Mouse (Mus musculus) sigmoid colon, adult 10 weeks (tissue): ENCODE data around the gene Boc. TPM values are rescaled to one million over a fixed set of nuclear protein-coding genes. Genes with fewer than 3 reads are reported as not detected.

Experiments used
- polyA plus RNA-seq: library from polyadenylated mRNA; stranded (reverse); fragments of 350-450 nt; fragmentation: Illumina TruSeq; extraction: RNeasy Lipid Tissue Mini Kit (QIAGEN cat#74804); gene quantifications from one replicate; pipeline ENCODE4 v1.2.3, GENCODE M21; 2014; ENCODE audit warnings: low read depth, low replicate concordance

Boc gene
- 7.9 TPM for polyA plus RNA-seq

GRCm38 (mm10) chr16:44558471-44559329 lies at the start of gene Boc:
TSS of gene Boc (minus strand) at chr16:44558897.

Other genes with a start within 250 kb of the Boc start
- gene Sidt1, start 225.7 kb downstream of the Boc start, polyA plus RNA-seq: 13.2 TPM
- 33.8 TPM for gene Spice1, start 211.8 kb downstream of the Boc start, polyA plus RNA-seq
- gene Cfap44, start 164.1 kb downstream of the Boc start, polyA plus RNA-seq: 0.82 TPM
- 16.9 TPM for gene Nepro, start 165.4 kb upstream of the Boc start, polyA plus RNA-seq
- 86.8 TPM for gene Gtpbp8, start 187.5 kb upstream of the Boc start, polyA plus RNA-seq
- gene Cd200r1, start 206.8 kb upstream of the Boc start, polyA plus RNA-seq: 4.0 TPM